Mouse (Mus musculus): ENCODE data around the gene Ankrd11.
"Not testable (repeated sequence)": the region's sequence is repeated elsewhere in the genome, so short reads cannot be mapped to it uniquely, and the experiment has no call there.

Ankrd11 gene

GRCm38 (mm10) chr8:123040110-123040650, 1.9 kb downstream of the Ankrd11 start:
- DNase-seq (ENCODE audit: low read depth) = no peak

- no peak for DNase-seq (ENCODE audit: low read depth)
Observed at GRCm38 (mm10) chr8:123039376-123040109, 2.5 kb downstream of the Ankrd11 start.

GRCm38 (mm10) chr8:123038351-123038750, 3.7 kb downstream of the Ankrd11 start:
- no peak for DNase-seq (ENCODE audit: low read depth)

GRCm38 (mm10) chr8:123037487-123037886, 4.6 kb downstream of the Ankrd11 start:
- DNase-seq (ENCODE audit: low read depth) = no peak

GRCm38 (mm10) chr8:123036956-123037355, 5.1 kb downstream of the Ankrd11 start:
- no peak for DNase-seq (ENCODE audit: low read depth)

- DNase-seq (ENCODE audit: low read depth) = no peak
Observed at GRCm38 (mm10) chr8:123034171-123034570, 7.9 kb downstream of the Ankrd11 start.

GRCm38 (mm10) chr8:123033431-123033830, 8.6 kb downstream of the Ankrd11 start:
- DNase-seq (ENCODE audit: low read depth) = no peak

- DNase-seq (ENCODE audit: low read depth) = no peak
Observed at GRCm38 (mm10) chr8:123032730-123033129, 9.3 kb downstream of the Ankrd11 start.

- no peak for DNase-seq (ENCODE audit: low read depth)
Observed at GRCm38 (mm10) chr8:123031321-123031978, 10.6 kb downstream of the Ankrd11 start.

- not testable (repeated sequence) for DNase-seq (ENCODE audit: low read depth)
Observed at GRCm38 (mm10) chr8:123030091-123030490, 12.0 kb downstream of the Ankrd11 start.

- no peak for DNase-seq (ENCODE audit: low read depth)
Observed at GRCm38 (mm10) chr8:123027786-123028185, 14.3 kb downstream of the Ankrd11 start.

GRCm38 (mm10) chr8:123025951-123026351, 16.1 kb downstream of the Ankrd11 start:
- no peak for DNase-seq (ENCODE audit: low read depth)

- DNase-seq (ENCODE audit: low read depth) = no peak
Observed at GRCm38 (mm10) chr8:123024226-123024625, 17.9 kb downstream of the Ankrd11 start.

- DNase-seq (ENCODE audit: low read depth) = no peak
Observed at GRCm38 (mm10) chr8:123022727-123023126, 19.4 kb downstream of the Ankrd11 start.

GRCm38 (mm10) chr8:123021259-123021658, 20.8 kb downstream of the Ankrd11 start:
- DNase-seq (ENCODE audit: low read depth) = no peak

GRCm38 (mm10) chr8:123020859-123021258, 21.2 kb downstream of the Ankrd11 start:
- DNase-seq (ENCODE audit: low read depth) = no peak

GRCm38 (mm10) chr8:123020084-123020483, 22.0 kb downstream of the Ankrd11 start:
- no peak for DNase-seq (ENCODE audit: low read depth)

GRCm38 (mm10) chr8:123018484-123019164, 23.5 kb downstream of the Ankrd11 start:
- no peak for DNase-seq (ENCODE audit: low read depth)

- DNase-seq (ENCODE audit: low read depth) = no peak
Observed at GRCm38 (mm10) chr8:123017143-123017542, 24.9 kb downstream of the Ankrd11 start.

- DNase-seq (ENCODE audit: low read depth) = no peak
Observed at GRCm38 (mm10) chr8:123015074-123015473, 27.0 kb downstream of the Ankrd11 start.

- no peak for DNase-seq (ENCODE audit: low read depth)
Observed at GRCm38 (mm10) chr8:123014429-123014828, 27.6 kb downstream of the Ankrd11 start.

GRCm38 (mm10) chr8:123011321-123011720, 30.8 kb downstream of the Ankrd11 start:
- no peak for DNase-seq (ENCODE audit: low read depth)

GRCm38 (mm10) chr8:123005805-123006204, 36.3 kb downstream of the Ankrd11 start:
- DNase-seq (ENCODE audit: low read depth) = no peak
